Comparison of ENCODE assay signal across 8 mouse cellular contexts in the genomic region with DNA sequence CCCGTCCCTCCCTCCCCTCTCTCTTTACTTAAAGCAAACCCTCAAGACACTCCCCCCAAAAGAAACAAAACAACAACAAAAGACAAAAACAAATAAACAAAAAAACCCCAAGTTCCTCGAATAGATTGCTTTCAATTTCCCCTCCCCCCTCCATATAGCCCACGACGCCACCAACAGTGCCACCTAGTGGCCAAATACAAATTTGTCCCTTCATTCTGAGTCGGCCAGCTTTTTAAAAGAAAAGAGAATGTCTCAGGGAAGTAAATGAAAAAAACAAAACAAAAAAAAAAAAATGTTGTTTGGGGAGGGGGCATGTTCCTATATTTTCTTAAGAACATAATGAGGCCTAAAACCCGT.
DNase-seq lines count a peak whose midpoint lies in the region; ATAC-seq and TF ChIP-seq lines count a peak whose summit lies in the region.

No protein-coding gene starts in this region.

- no peaks in the 10 kb centered on the region for H3K36me3 ChIP-seq in heart, embryonic 12.5 days
- no peaks in the 10 kb centered on the region for H3K36me3 ChIP-seq in kidney, postnatal 0 days (ENCODE audit: insufficient read depth, low read length)
- H3K36me3 ChIP-seq in lung, embryonic 16.5 days (ENCODE audit: control insufficient read depth, insufficient read depth, low read length), result no peaks in the 10 kb centered on the region

- H3K27ac ChIP-seq in heart, embryonic 12.5 days (ENCODE audit: poor library complexity, severe bottlenecking), result no peak overlapping the region
- no peak overlapping the region for H3K27ac ChIP-seq in kidney, postnatal 0 days
- H3K27ac ChIP-seq in lung, embryonic 16.5 days (ENCODE audit: low read length), result no peak overlapping the region

- peak; percentile 69 for ATAC-seq in common myeloid progenitor, adult 5-6 weeks (replicated peaks; ENCODE audit: low read depth, poor library complexity, severe bottlenecking)
- ATAC-seq in heart, embryonic 12.5 days (ENCODE audit: insufficient number of reproducible peaks, low FRiP score), result peak; percentile 6; the same call in 1 of the 2 replicates
- no peak for ATAC-seq in kidney, postnatal 0 days (replicated peaks; ENCODE audit: low FRiP score, low read depth)
- ATAC-seq in lung, embryonic 16.5 days (ENCODE audit: low read depth), result peak; percentile 47; the same call in 1 of the 2 replicates

- peak overlapping the region; percentile 47 for H3K4me3 ChIP-seq in heart, embryonic 12.5 days
- H3K4me3 ChIP-seq in kidney, postnatal 0 days (replicated peaks; ENCODE audit: low read depth, low read length), result peak overlapping the region; percentile 32
- peak overlapping the region; percentile 41 for H3K4me3 ChIP-seq in lung, embryonic 16.5 days (ENCODE audit: low read length)

- peaks cover 6% of the 10 kb centered on the region; the same call in 1 of the 2 replicates for H3K4me1 ChIP-seq in heart, embryonic 12.5 days (replicated peaks)
- H3K4me1 ChIP-seq in kidney, postnatal 0 days (replicated peaks; ENCODE audit: insufficient read depth, low read length), result 0 out of 2 replicates have a peak, but pooled peaks cover 6% of the 10 kb centered on the region
- H3K4me1 ChIP-seq in lung, embryonic 16.5 days (replicated peaks; ENCODE audit: control insufficient read depth, insufficient read depth, low read length), result peaks cover 4% of the 10 kb centered on the region

- H3K4me2 ChIP-seq in heart, embryonic 12.5 days, result peak overlapping the region; percentile 81
- H3K4me2 ChIP-seq in kidney, postnatal 0 days (ENCODE audit: low read length), result peak overlapping the region; percentile 76
- H3K4me2 ChIP-seq in lung, embryonic 16.5 days (ENCODE audit: low read depth, low read length), result peak overlapping the region; percentile 72

- peak; percentile 29 to 80 for DNase-seq in adrenal gland, adult (ENCODE audit: inconsistent age in 2 of 2, low spot score in 1 of 2)
- DNase-seq in adrenal gland, postnatal 4 days (ENCODE audit: low spot score in 2 of 2), result no peak
- peak; percentile 38 for DNase-seq in MN1 (ENCODE audit: low spot score)
- DNase-seq in kidney, postnatal 0 days (ENCODE audit: low spot score), result peak; percentile 87
- DNase-seq in right cerebral cortex, postnatal 10 days (ENCODE audit: low spot score in 2 of 2), result peak; percentile 39 to 67

- WGBS in heart, embryonic 12.5 days, result under 1% methylated on average over 6 of the region's 6 CpGs
- under 1% methylated on average over 6 of the region's 6 CpGs for WGBS in kidney, postnatal 0 days
- 2% methylated on average over 6 of the region's 6 CpGs for WGBS in lung, embryonic 16.5 days

- peak overlapping the region; percentile 47; the same call in 1 of the 2 replicates for H3K9ac ChIP-seq in heart, embryonic 12.5 days
- peak overlapping the region; percentile 42; the same call in 1 of the 2 replicates for H3K9ac ChIP-seq in kidney, postnatal 0 days (ENCODE audit: low read depth, low read length)
- peak overlapping the region; percentile 50 for H3K9ac ChIP-seq in lung, embryonic 16.5 days (ENCODE audit: low read length)

- peaks cover 22% of the 10 kb centered on the region for H3K27me3 ChIP-seq in heart, embryonic 12.5 days (replicated peaks)
- H3K27me3 ChIP-seq in kidney, postnatal 0 days (ENCODE audit: insufficient read depth, low read length), result no peaks in the 10 kb centered on the region
- peaks cover 12% of the 10 kb centered on the region; the same call in 1 of the 2 replicates for H3K27me3 ChIP-seq in lung, embryonic 16.5 days (ENCODE audit: control insufficient read depth, insufficient read depth, low read depth, low read length)

- peak; percentile 95 for TF ChIP-seq CTCF in kidney, postnatal 0 days (IDR thresholded peaks at IDR 0.05; ENCODE audit: low read depth)

- H3K9me3 ChIP-seq in heart, embryonic 12.5 days (replicated peaks), result no peaks in the 10 kb centered on the region
- no peaks in the 10 kb centered on the region for H3K9me3 ChIP-seq in kidney, postnatal 0 days (replicated peaks; ENCODE audit: low read length)
- no peaks in the 10 kb centered on the region for H3K9me3 ChIP-seq in lung, embryonic 16.5 days (ENCODE audit: control insufficient read depth, low read length)

Comparison
In these comparisons a context has a peak if more than half of its experiments do, and no peak if none do; other contexts are left out.
1. DNase-seq: peak in adrenal gland, adult (2 of 2), MN1 (single experiment), kidney, postnatal 0 days (single experiment) and right cerebral cortex, postnatal 10 days (2 of 2); none in adrenal gland, postnatal 4 days (0 of 2).
2. Peak in every context shown above with its lines, with median percentiles within 50 percentile points of each other: H3K4me2 ChIP-seq, H3K4me3 ChIP-seq and H3K9ac ChIP-seq.